Mouse (Mus musculus): ENCODE results near the gene Pih1d1. TPM values are rescaled to one million over a fixed set of nuclear protein-coding genes. Genes with fewer than 3 reads are reported as not detected.
A peak's percentile ranks its signal among the peaks of the same experiment; 100 is the strongest.

The Pih1d1 gene
- polyA plus RNA-seq, 1 experiment from 2014 or later, result 96.5 TPM

DNA sequence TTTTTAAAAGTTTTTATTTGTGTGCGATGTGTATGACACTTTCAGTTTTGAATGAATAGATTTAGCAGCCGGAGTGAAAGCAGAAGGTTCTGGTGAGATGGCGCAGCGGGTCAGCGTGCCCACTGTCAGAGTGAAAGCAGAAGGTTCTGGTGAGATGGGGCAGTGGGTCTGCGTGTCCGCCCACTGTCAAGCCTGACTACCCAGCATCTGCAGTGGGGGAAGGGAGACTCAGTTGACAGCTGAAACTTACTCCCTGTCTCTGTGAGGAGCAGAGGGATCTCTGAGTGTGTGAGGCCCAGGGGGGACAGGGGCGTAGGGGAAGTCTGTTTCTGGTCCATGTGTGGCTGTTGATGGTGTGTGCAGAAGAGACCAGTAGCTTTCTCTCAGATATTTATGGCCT, 36.5 kb upstream of the Pih1d1 start:
- H3K27ac ChIP-seq (ENCODE audit: low read length), result 0 out of 2 replicates have a peak overlapping the region, but pooled peaks have one; percentile 15
- no peaks in the 10 kb centered on the region for H3K9me3 ChIP-seq (ENCODE audit: control insufficient read depth, low read length)
- WGBS, result 75% methylated on average over 8 of the region's 8 CpGs
- no peaks in the 10 kb centered on the region for H3K27me3 ChIP-seq (replicated peaks; ENCODE audit: control insufficient read depth, insufficient read depth, low read length)
- H3K36me3 ChIP-seq (ENCODE audit: control insufficient read depth, insufficient read depth, low read length), result peaks cover 22% of the 10 kb centered on the region
- H3K4me3 ChIP-seq (ENCODE audit: low read length), result no peak overlapping the region
- no peak overlapping the region for H3K9ac ChIP-seq (ENCODE audit: low read depth, low read length)
- H3K4me2 ChIP-seq (ENCODE audit: low read depth, low read length), result no peak overlapping the region
- no peak for ATAC-seq
- H3K4me1 ChIP-seq (ENCODE audit: control insufficient read depth, insufficient read depth, low read length), result peaks cover 21% of the 10 kb centered on the region

DNA sequence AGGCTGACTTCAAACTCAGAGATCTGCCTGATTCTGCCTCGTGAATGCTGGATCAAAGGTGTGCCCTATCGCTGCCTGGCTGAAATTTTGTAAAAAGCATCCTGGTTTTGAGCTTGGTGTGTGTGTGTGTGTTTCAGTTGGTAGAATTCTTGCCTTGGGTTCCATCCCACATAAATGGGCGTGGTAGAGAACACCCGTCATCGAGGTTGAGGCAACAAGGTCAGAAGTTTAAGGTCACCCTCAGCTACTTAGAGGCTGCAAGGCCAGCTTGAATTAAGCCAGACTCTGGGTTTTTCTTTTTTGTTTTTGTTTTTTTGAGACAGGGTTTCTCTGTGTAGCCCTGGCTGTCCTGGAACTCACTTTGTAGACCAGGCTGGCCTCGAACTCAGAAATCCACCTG, 35.8 kb upstream of the Pih1d1 start:
- H3K27me3 ChIP-seq (replicated peaks; ENCODE audit: control insufficient read depth, insufficient read depth, low read length), result no peaks in the 10 kb centered on the region
- H3K27ac ChIP-seq (ENCODE audit: low read length), result no peak overlapping the region
- no peak for ATAC-seq
- 82% methylated on average over 6 of the region's 6 CpGs for WGBS
- H3K36me3 ChIP-seq (ENCODE audit: control insufficient read depth, insufficient read depth, low read length), result peaks cover 26% of the 10 kb centered on the region
- H3K9me3 ChIP-seq (ENCODE audit: control insufficient read depth, low read length), result no peaks in the 10 kb centered on the region
- no peak overlapping the region for H3K9ac ChIP-seq (ENCODE audit: low read depth, low read length)
- peaks cover 25% of the 10 kb centered on the region for H3K4me1 ChIP-seq (ENCODE audit: control insufficient read depth, insufficient read depth, low read length)
- H3K4me3 ChIP-seq (ENCODE audit: low read length), result no peak overlapping the region
- no peak overlapping the region for H3K4me2 ChIP-seq (ENCODE audit: low read depth, low read length)

DNA sequence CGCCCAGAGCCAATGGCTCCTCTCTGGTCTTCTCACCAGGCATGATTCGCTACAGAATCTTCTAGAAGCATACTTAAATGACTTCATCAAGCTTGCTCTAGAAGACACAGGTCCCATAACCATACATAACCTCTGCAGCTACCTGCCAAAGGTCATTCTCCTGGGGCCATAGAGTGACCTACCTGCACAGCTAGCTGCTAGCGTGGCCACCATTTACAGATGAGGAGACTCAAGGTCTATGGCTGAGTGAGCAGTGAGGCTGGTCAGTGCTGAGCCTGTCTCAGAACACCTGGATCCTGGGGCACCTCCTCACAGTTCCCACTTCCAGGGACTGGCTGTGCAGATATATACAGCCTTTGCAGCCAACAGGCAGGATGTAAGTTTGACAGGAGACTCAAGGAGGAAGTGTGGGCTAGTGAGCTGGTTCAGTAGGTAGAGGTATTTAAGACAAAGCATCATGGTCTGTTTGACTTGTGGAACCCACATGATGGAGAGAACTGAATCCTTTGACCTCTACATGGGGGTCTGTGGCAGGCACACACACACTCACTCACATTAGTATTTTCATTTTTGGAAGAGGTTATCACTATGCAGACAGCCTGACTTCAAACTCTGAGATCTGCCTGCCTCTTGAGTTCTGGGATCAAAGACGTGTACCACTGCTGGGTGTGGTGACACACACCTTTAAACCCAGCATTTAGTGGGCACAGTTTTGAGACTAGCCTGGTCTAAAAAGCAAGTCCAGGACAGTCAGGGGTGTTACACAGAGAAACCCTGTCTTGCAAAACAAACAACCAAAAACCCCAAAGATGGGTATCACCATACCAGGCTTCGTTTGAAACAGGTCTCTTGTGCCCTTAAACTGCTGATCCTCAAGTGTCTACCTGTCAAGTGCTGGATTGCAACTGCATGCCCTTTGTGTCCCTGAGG, 34.1 kb upstream of the Pih1d1 start:
- H3K27me3 ChIP-seq (replicated peaks; ENCODE audit: control insufficient read depth, insufficient read depth, low read length), result no peaks in the 10 kb centered on the region
- 72% methylated on average over 5 of the region's 5 CpGs for WGBS
- peaks cover 27% of the 10 kb centered on the region for H3K36me3 ChIP-seq (ENCODE audit: control insufficient read depth, insufficient read depth, low read length)

DNA sequence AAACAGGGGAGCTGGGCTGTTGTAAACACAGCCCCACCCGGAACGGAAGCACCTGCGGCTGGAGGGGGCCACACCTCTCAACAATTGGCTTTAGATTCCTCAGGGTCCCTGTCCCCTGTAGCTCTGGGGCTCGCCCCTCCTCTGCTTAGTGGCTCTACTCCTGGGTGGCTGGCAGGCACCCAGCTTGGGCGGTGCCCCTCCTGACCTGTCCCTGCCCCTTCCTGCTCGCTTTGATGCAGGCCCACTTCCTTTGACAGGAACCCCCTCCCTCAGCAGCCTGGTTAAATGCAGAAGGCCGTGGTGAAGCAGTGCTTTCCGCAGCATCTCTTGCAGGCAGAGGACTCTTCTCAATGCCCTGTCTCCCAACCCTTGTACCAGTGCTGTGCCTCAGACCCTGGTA, 32.7 kb upstream of the Pih1d1 start:
- peak overlapping the region; percentile 64; the same call in 1 of the 2 replicates for H3K4me2 ChIP-seq (ENCODE audit: low read depth, low read length)
- peak overlapping the region; percentile 60 for H3K27ac ChIP-seq (ENCODE audit: low read length)
- peak overlapping the region; percentile 6; the same call in 1 of the 2 replicates for H3K4me3 ChIP-seq (ENCODE audit: low read length)
- no peaks in the 10 kb centered on the region for H3K27me3 ChIP-seq (replicated peaks; ENCODE audit: control insufficient read depth, insufficient read depth, low read length)
- peaks cover 34% of the 10 kb centered on the region for H3K4me1 ChIP-seq (ENCODE audit: control insufficient read depth, insufficient read depth, low read length)
- H3K36me3 ChIP-seq (ENCODE audit: control insufficient read depth, insufficient read depth, low read length), result peaks cover 38% of the 10 kb centered on the region
- H3K9ac ChIP-seq (ENCODE audit: low read depth, low read length), result peak overlapping the region; percentile 55
- WGBS, result 50% methylated on average over 8 of the region's 8 CpGs
- no peak for ATAC-seq
- H3K9me3 ChIP-seq (ENCODE audit: control insufficient read depth, low read length), result no peaks in the 10 kb centered on the region

More for the DNA sequence above, 34.1 kb upstream of the Pih1d1 start:
- H3K9me3 ChIP-seq (ENCODE audit: control insufficient read depth, low read length), result no peaks in the 10 kb centered on the region
- H3K9ac ChIP-seq (ENCODE audit: low read depth, low read length), result no peak overlapping the region
- H3K4me1 ChIP-seq (ENCODE audit: control insufficient read depth, insufficient read depth, low read length), result peaks cover 28% of the 10 kb centered on the region
- no peak overlapping the region for H3K4me3 ChIP-seq (ENCODE audit: low read length)
- peak overlapping the region; percentile 60 for H3K27ac ChIP-seq (ENCODE audit: low read length)
- ATAC-seq, result no peak
- H3K4me2 ChIP-seq (ENCODE audit: low read depth, low read length), result no peak overlapping the region

DNA sequence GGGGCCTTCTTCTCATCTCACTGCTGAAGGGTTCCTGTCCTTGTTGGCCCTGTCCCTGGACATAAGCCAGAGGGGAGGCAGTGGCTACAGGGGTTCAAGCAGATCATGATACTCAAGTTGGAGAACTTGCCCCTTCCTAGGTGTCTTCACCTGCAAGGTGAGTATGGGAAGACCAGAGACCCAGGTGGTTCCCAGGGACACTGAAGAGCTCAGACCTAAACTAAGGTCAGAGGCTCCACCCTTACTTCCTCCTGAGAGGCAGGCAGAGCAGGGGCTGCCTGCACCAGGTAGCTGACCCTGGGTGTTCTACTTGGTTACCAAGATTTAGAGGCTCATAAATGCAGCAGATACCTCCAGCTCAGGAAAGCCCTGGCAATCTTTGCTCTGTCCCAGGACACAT, 32.1 kb upstream of the Pih1d1 start:
- Histone ChIP-seq H3K9ac (ENCODE audit: low read depth, low read length) (peak overlapping the region; percentile 55), H3K27me3 (replicated peaks; ENCODE audit: control insufficient read depth, insufficient read depth, low read length) (no peaks in the 10 kb centered on the region), H3K36me3 (ENCODE audit: control insufficient read depth, insufficient read depth, low read length) (peaks cover 43% of the 10 kb centered on the region), H3K4me3 (ENCODE audit: low read length) (peak overlapping the region; percentile 6), H3K4me1 (ENCODE audit: control insufficient read depth, insufficient read depth, low read length) (peaks cover 39% of the 10 kb centered on the region), H3K27ac (ENCODE audit: low read length) (peak overlapping the region; percentile 60), H3K9me3 (ENCODE audit: control insufficient read depth, low read length) (no peaks in the 10 kb centered on the region), H3K4me2 (ENCODE audit: low read depth, low read length) (peak overlapping the region; percentile 64)
- ATAC-seq, result no peak

DNA sequence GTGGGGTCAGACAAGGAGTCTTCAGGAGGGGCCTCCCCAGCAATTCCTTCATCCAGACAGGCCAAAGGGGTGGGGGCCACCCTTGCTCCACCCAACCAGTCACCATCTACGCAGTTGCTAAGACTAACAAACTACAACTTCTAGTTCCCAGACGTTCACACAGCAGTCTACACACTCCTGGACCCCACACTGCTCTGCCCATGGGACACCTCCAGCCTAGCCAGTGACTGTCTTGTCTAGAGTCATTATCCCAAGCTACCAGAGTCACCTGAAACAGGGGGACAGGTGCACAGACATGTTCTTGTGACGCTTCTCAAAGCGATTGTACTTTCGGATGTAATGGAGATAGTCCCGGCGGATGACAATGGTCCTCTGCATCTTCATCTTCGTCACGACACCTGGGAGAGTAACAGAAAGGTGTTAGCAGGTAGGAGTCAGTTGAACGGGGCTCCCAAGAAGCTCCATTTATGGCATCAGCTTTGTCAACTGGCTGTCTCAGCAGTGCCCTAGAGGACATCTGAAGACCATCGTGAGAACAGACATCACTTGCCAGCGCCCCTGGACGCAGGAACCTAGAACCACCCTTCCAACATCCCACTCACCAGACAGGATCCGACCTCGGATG, 31.4 kb upstream of the Pih1d1 start:
- Histone ChIP-seq H3K27me3 (replicated peaks; ENCODE audit: control insufficient read depth, insufficient read depth, low read length) (no peaks in the 10 kb centered on the region), H3K9me3 (ENCODE audit: control insufficient read depth, low read length) (no peaks in the 10 kb centered on the region), H3K36me3 (ENCODE audit: control insufficient read depth, insufficient read depth, low read length) (peaks cover 46% of the 10 kb centered on the region), H3K4me2 (ENCODE audit: low read depth, low read length) (peak overlapping the region; percentile 64), H3K4me3 (ENCODE audit: low read length) (peak overlapping the region; percentile 93), H3K27ac (ENCODE audit: low read length) (peak overlapping the region; percentile 86; the same call in 1 of the 2 replicates), H3K4me1 (ENCODE audit: control insufficient read depth, insufficient read depth, low read length) (peaks cover 36% of the 10 kb centered on the region), H3K9ac (ENCODE audit: low read depth, low read length) (peak overlapping the region; percentile 97)
- WGBS, result 78% methylated on average over 15 of the region's 15 CpGs
- ATAC-seq, result no peak

DNA sequence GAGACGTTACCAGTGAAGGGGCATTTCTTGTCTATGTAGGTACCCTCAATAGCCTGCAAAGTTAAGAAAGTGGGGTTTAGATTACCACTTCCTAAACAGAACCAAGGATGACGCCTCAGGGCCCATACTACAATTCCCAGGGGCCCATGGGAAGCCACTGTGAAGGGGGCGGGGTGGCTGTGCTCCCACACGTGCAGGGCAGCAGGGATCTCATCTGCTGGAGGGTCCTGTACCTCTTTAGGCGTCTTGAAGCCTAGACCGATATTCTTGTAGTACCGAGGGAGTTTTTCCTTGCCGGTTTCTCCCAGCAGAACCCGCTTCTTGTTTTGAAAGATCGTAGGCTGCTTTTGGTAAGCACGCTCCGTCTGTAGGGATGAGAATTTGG, 30.9 kb upstream of the Pih1d1 start:
- Histone ChIP-seq H3K4me1 (ENCODE audit: control insufficient read depth, insufficient read depth, low read length) (peaks cover 36% of the 10 kb centered on the region), H3K4me2 (ENCODE audit: low read depth, low read length) (peak overlapping the region; percentile 64), H3K4me3 (ENCODE audit: low read length) (peak overlapping the region; percentile 93), H3K27me3 (replicated peaks; ENCODE audit: control insufficient read depth, insufficient read depth, low read length) (no peaks in the 10 kb centered on the region), H3K9me3 (ENCODE audit: control insufficient read depth, low read length) (no peaks in the 10 kb centered on the region), H3K27ac (ENCODE audit: low read length) (peak overlapping the region; percentile 86), H3K36me3 (ENCODE audit: control insufficient read depth, insufficient read depth, low read length) (peaks cover 46% of the 10 kb centered on the region), H3K9ac (ENCODE audit: low read depth, low read length) (peak overlapping the region; percentile 97)
- 13% methylated on average over 12 of the region's 12 CpGs for WGBS
- no peak for ATAC-seq

DNA sequence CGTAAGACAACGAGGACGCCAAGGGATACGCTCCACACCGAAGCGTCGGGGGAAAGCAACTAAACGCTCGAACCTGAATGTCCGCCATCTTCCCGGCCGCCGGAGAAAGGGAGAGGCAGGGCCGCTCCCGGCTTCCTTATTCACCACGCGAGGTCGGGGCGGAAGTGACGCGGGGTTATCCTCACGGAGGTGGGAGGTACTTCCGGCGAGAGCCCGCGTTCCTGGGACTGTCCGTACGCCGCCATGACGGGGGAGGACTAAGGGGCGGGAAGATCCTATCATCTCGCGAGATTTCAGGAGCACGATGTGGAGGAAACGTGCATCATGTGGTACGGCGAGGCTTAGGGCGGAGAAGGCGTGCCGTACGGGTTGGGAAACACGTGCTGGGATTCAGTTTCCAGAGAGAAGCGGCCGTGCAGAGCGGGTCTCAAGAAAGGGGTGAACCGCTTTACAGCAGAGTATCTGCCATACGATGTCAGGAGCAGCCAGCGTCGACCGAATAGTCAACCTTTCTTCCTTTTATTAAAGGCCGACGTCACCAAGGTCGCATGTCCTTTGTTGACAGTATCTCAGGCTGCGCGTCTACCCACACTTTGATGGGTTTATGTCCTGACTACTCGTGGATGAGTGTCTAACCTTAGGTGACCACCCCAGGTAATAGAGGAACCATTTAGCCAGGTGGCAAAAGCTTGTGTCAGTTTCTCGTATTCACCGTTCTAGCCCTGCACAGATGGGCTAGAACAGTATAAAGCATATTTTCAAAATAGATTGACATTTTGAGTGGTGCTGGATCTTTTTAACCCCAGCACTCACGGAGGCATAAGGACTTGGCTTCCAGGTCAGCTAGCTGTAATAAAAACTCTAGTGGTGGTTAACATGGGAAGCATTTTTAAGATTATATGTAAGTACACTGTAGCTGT, 29.6 kb upstream of the Pih1d1 start, which contains the start of gene Rps11:
TSS of gene Rps11 (minus strand) at position 216 of the 920 bp plus-strand sequence.
- H3K36me3 ChIP-seq (ENCODE audit: control insufficient read depth, insufficient read depth, low read length), result peaks cover 44% of the 10 kb centered on the region
- H3K9ac ChIP-seq (ENCODE audit: low read depth, low read length), result peak within 1 kb of the TSS; percentile 97
- no peaks in the 10 kb centered on the region for H3K9me3 ChIP-seq (ENCODE audit: control insufficient read depth, low read length)
- H3K27me3 ChIP-seq (replicated peaks; ENCODE audit: control insufficient read depth, insufficient read depth, low read length), result no peaks in the 10 kb centered on the region
- H3K4me1 ChIP-seq (ENCODE audit: control insufficient read depth, insufficient read depth, low read length), result peaks cover 36% of the 10 kb centered on the region
- H3K4me3 ChIP-seq (ENCODE audit: low read length), result peak within 1 kb of the TSS; percentile 93
- peak; percentile 81 for ATAC-seq
- WGBS, result under 1% methylated on average over 59 of the region's 59 CpGs
- H3K4me2 ChIP-seq (ENCODE audit: low read depth, low read length), result peak within 1 kb of the TSS; percentile 64
- H3K27ac ChIP-seq (ENCODE audit: low read length), result peak within 1 kb of the TSS; percentile 86
